Mouse (Mus musculus) lung, adult 2 months (tissue): ENCODE measurements around the gene Meis2.

Experiments used
- CTCF ChIP-seq: fragments of 200-500 bp; IDR thresholded peaks from 2 replicates; pipeline ENCODE4 v1.5.1; 2011; ENCODE audit warnings: mild to moderate bottlenecking, low read length, control low read depth; ENCODE audit not compliant: insufficient read depth
- POLR2A ChIP-seq: fragments of 200-500 bp; IDR thresholded peaks from 2 replicates; pipeline ENCODE4 v1.6.1; 2011; ENCODE audit warnings: low read depth, mild to moderate bottlenecking, control low read depth, low read length, borderline replicate concordance; ENCODE audit errors: extremely low read depth

- TF ChIP-seq CTCF (no peak), POLR2A (no peak)
Observed at GRCm38 (mm10) chr2:115988448-115988847, 77.2 kb downstream of the Meis2 start.
